Mouse (Mus musculus): ENCODE data around the gene Gprin2. TPM values are rescaled to one million over a fixed set of nuclear protein-coding genes. Genes with fewer than 3 reads are reported as not detected.

Gene Gprin2
- total RNA-seq, 4 experiments from 2014 or later = 0.08 to 0.29 (median 0.09) TPM

- DNase-seq (ENCODE audit: low spot score) = no peak
Measured at GRCm38 (mm10) chr14:34207996-34208395, 6.5 kb upstream of the Gprin2 start.

GRCm38 (mm10) chr14:34200738-34201230 is 669 bp downstream of the Gprin2 start:
- no peak for DNase-seq (ENCODE audit: low spot score)

GRCm38 (mm10) chr14:34196706-34197105 is 4.7 kb downstream of the Gprin2 start:
- no peak for DNase-seq (ENCODE audit: low spot score)

DNA sequence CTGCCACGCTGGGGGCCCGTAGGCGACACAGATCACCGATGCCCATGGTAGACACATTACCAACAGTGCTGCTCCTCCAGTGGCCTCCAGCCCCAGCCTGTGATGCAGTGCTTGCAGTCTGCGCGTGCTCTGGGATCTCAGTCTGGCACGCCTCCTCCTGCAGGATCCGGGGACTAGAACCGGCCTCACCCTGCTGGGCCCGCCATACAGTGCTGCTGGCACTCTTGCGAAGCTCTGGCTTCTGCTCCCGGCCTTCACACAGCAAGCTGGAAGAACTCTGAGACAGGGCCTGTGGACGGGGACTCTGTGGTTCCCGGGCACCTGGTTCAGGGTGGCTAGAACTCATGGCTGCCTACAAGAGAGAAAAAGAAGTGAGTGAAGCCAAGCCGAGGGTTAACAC is 6.0 kb downstream of the Gprin2 start:
- no peak for DNase-seq (ENCODE audit: low spot score)

- DNase-seq (ENCODE audit: low spot score) = no peak
Measured at GRCm38 (mm10) chr14:34193879-34194278, 7.6 kb downstream of the Gprin2 start.

- no peak for DNase-seq (ENCODE audit: low spot score)
Measured at GRCm38 (mm10) chr14:34190361-34190760, 11.1 kb downstream of the Gprin2 start.

DNA sequence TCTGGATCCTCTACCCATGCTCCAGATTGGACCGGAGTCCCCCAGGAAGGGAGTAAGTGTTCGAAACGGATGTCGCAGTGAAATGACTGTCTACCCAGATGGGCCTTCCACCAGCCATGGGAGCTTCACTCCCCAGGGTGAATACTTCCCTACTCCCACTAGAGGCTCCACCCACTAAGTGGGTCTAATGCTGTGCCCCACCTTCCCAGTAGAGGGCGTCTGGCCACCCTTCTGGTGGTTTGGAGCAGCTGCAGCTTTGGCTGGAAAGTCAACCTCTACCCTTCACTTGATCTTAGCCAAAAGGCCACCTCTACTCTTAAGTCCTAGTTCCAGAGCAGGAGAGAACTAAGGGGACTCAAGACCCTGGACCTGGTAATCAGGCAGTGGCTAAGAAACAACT is 12.8 kb downstream of the Gprin2 start:
- DNase-seq (ENCODE audit: low spot score) = peak; percentile 22

GRCm38 (mm10) chr14:34183101-34183500 is 18.4 kb downstream of the Gprin2 start:
- DNase-seq (ENCODE audit: low spot score) = no peak

DNA sequence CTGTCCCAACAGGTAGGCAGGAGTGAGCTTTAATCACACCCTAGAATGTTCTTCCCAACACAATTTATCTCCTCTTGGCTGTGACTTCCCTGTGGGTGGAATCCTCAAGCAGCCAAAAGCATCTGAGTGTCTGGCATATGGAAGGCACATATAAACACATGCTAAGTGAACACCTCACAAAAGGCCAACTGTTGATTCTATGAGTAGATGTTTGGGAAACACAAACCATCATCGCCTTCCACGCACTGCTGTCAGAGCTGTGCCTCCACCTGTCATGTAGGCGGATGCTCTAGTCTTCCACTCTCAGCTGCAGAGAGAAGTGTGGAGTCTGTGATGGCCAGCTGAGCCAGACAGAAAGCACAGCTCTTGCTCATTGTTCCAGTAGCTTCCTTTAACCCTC is 22.1 kb downstream of the Gprin2 start:
- DNase-seq (ENCODE audit: low spot score) = no peak

DNA sequence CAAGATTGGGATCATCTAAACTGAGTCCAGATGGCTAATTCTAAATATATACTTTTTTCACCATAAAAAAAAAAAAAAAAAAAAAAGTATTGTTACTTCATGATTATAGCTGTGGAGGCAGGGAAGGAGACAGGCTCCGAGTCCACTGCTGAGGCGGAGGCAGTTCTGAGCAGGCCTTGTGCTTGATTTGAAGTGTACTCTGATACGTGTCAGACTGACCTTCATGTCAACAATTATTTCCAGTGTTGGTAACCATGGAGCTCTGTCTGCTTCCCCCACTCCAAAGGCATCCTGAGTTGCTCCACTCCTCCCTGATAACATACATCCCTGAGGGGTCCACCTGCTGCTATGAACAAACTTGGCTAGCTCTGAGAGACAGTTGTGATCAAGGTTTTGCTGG is 30.3 kb downstream of the Gprin2 start:
- no peak for DNase-seq (ENCODE audit: low spot score)

DNA sequence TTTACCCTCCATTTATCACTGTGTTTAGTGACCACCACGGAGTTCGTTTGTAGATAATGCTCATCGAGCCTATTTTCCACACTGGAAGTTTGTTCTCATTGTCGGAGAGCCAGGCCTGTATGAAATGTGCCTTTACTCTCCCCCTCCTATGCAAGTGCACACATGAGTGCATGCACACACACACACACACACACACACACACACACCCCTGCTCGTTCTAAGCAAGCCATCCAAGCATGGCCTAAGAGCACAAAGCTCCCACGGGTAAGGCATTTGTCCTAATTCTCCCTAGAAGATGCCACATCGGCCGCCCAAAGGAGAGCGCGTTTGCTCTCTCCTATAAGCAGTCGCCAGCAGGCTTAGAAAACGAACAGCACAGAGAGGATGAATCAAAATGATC is 45.7 kb downstream of the Gprin2 start:
- no peak for DNase-seq (ENCODE audit: low spot score)

GRCm38 (mm10) chr14:34154601-34155337 is 46.7 kb downstream of the Gprin2 start:
- DNase-seq (ENCODE audit: low spot score) = peak; percentile 24

- DNase-seq (ENCODE audit: low spot score) = peak; percentile 27
Measured at GRCm38 (mm10) chr14:34152342-34152741, 49.1 kb downstream of the Gprin2 start, which contains the start of gene Npy4r. TSS of gene Npy4r (minus strand) at chr14:34152489.

DNA sequence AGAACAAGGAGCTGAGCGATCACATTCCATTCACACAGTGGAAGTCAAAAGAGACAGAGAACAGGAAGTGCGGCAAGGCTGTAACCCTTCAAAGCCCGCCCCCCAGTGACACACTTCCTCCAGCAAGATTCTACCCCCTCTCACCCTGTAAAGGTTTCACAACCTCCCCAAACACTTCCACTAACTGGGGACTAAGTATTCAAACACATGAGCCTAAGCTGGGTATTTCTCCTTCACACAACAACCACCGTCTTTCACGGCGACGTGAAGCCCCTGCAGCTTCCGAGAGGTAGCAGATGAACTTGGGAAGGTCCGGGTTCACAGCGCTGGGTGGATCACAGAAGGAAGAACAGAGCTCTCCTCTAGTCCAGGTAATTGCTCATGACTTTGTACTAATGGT is 58.5 kb downstream of the Gprin2 start:
- DNase-seq (ENCODE audit: low spot score) = no peak

DNA sequence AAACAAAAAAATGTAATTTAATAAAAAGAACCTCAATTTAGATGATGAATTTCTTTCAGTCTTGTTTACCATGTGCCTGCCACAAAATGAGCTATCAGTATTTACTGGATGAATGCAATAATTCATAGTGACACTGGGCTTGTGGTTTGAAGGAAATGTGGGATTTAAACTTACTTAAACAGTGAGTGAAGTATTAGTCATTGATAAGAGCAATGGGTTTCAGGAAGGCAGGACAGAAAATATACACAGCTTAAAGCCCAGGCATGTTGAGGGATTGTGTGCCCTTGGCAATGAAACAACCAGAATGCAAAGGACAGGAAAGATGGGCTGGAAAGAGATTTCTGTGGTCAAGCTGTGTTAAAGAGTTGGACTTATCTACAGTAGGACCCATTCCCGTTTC is 59.1 kb downstream of the Gprin2 start:
- no peak for DNase-seq (ENCODE audit: low spot score)

- no peak for DNase-seq (ENCODE audit: low spot score)
Measured at GRCm38 (mm10) chr14:34139671-34140664, 61.5 kb downstream of the Gprin2 start.

Other genes with a start within 250 kb of the Gprin2 start
- gene Rbp3, start 247.7 kb downstream of the Gprin2 start, total RNA-seq (2022) = not detected
- not detected for gene Zfp488, start 222.9 kb downstream of the Gprin2 start, total RNA-seq (2022)
- gene Gm30083, start 186.5 kb downstream of the Gprin2 start, total RNA-seq (2022) = not detected
- not detected for gene Gm5460, start 184.9 kb downstream of the Gprin2 start, total RNA-seq (2022)
- gene Antxrl, start 148.9 kb downstream of the Gprin2 start, total RNA-seq (2022) = not detected
- 1 to 10 TPM; 1.8 to 5.8 (median 3.6) TPM for gene Anxa8, start 115.7 kb downstream of the Gprin2 start, total RNA-seq (2022)
- gene A630023A22Rik, start 98.9 kb downstream of the Gprin2 start, total RNA-seq (2022) = not detected
- gene Npy4r, start 49.2 kb downstream of the Gprin2 start, total RNA-seq (2022) = under 1 TPM; 0.09 to 0.28 (median 0.18) TPM
- gene Syt15, start 17.9 kb upstream of the Gprin2 start, total RNA-seq (2022) = under 1 TPM; 0.47 to 0.66 (median 0.53) TPM
- gene Shld2, start 108.8 kb upstream of the Gprin2 start, total RNA-seq (2022) = 1 to 10 TPM; 6.3 to 8.8 (median 7.6) TPM
- gene Glud1, start 109.1 kb upstream of the Gprin2 start, total RNA-seq (2022) = 100 to 1,000 TPM; 137 to 163 (median 150) TPM
- not detected for gene Fam25c, start 153.8 kb upstream of the Gprin2 start, total RNA-seq (2022)
- gene Sncg, start 173.1 kb upstream of the Gprin2 start, total RNA-seq (2022) = 10 to 100 TPM; 12.6 to 19.4 (median 15.2) TPM
- 10 to 100 TPM; 36.6 to 47.3 (median 43.5) TPM for gene Mmrn2, start 173.8 kb upstream of the Gprin2 start, total RNA-seq (2022)